Mouse (Mus musculus): ENCODE results near the gene Fam217b.

DNA sequence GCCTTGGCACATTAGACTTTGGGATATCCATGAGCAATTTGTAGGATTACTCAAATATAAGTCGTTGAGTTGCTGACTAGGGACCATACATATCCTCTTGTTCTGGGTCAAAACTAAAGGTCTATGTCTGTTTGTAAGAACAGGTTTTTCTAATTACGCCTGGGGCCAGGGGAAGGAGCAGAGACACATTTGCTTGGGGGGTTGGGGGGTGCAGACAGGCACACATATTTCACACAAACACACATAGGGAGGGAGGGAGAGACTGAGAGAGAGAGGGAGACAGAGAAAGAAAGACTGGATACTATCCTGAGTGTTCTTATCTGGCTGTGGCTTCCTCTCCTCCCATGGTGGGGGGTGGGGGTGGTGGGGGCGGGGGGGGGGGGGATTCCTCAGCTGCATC is 7.9 kb downstream of the Fam217b start:
- no peak for TF ChIP-seq CTCF (IDR thresholded peaks at IDR 0.05; ENCODE audit: borderline replicate concordance, insufficient read depth, low read length)
- TF ChIP-seq POLR2A (IDR thresholded peaks at IDR 0.05; ENCODE audit: low read depth, low read length) = no peak
